Mouse (Mus musculus) right cerebral cortex, postnatal 14 days (tissue): ENCODE measurements around the gene Boll.
"Not testable (repeated sequence)": the region's sequence is repeated elsewhere in the genome, so short reads cannot be mapped to it uniquely, and the experiment has no call there.

Source experiments
- DNase-seq: peaks from one replicate; pipeline ENCODE4 v3.0.0; 2022

The Boll gene

DNA sequence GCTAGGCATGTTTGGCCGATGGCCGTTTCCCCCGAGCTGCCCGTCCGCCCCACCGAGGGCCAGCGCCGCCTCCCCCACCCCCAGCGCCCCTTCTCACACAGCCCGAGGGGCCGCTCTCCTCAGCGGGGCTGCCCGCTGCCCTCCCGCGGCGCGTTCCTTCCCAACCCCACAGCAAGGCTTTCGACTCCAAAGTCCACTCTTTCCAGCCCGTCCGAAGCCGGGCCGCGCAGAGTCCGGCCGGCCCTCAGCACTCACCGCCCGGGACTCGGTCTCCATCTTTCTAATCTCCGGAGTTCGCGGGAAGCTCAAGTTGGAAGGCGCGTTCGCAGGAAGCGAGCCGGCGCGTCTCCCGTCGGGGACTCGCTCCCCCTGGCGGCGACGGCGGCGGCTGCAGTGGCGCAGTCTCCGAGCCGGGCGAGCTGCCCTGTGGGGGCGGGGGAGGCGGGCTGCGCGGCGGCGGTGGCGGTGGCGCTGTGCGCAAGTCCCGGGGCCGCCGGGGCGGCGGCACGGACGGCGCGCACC lies at the start of gene Boll:
Boll (minus strand) TSS at position 426 of the 522 bp plus-strand sequence.
- DNase-seq: peak; percentile 64

DNA sequence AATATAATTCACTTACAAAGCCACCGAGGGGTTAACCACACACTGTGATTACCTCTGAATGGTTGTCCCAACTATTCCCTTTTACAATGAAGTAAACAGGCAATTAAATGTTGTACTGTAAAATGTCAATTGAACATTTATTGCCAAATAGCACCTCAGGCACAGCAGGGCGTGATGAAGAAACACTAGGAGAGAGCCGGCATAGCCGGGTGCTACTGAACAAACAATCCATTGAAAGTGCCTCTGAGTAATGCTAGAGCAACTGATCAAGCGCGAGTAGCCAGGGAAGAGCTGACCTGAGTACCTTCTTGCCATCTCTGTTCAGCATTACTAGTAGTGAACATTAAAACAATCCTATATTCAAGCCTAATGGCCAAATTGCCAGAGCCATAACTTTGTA lies 49.3 kb upstream of the Boll start:
- DNase-seq: no peak

DNA sequence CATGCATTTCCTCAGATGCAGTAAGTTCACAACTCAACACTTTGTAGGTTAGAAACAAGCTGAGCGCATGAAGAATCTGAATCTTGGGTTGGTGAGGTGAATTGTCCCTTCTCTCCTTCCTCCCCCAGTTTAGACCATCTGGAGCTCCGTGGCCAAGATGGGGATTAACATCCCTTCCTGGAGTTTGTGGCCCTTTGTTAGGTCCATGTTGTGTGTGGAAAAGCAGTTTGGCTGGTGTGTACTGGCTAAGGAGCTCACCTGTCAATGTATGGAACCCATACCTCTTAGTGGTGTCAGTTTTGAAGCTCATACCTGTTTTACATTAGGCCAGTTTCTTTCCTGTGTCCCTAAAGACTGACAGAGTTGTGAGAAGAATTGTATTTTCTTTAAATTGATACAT lies 47.8 kb upstream of the Boll start:
- no peak for DNase-seq

DNA sequence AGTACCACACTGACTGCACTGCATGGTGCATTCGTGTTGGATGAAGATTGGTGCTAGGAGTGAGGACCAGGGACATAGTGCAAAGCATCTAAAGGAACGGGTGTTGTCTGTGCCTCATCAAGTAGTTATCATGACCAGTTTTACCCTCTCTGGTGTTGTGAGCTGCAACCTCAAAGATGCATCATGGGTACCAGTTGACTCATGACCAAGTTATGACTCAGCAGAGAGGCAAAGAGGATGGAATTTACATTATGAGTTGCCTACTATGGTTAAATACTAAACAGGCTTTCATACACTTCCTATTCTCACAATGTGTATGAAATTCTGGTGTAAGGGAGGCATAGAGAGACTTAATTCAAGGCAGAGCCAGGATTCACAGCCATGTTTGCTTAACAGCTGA lies 47.4 kb upstream of the Boll start:
- no peak for DNase-seq

DNA sequence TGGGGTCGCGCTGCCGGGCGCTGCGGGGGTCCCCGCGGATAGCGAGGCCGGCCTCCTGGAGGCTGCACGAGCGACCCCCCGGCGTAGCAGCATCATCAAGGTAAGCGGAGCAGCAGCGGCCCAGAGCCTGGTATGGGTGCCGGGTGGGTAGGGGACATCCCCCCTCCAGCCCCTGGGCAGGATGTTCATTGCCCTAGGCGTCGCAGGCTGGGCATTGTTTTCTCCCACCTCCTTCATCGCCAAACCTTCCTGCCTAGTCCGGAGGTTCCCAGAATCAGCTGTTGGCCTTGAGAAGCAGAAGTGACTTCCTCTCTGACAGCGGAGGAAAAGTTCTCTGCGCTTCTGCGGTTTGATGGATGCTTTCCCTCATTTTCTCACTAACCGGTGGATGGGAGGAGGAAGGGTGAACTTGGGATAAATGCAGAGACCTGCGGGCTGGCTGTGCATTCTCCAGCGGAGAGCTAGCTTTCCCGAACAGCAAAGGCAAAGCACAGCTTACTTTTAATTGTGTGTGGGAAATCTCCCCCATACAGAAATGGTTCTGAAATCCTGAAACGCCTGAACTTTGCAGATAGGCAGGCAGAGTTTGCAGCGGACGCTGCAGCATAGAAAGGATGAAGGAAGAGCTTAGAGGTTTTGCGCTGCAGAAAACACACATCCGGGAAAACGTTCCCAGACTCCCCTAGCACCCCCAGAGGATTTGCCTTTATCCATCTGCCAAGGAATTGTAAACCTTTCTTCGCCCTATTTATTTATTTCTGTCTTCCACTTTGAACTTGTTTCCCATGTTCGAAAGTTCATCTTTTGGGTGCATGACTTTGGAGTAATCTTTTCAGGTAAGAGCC lies 43.5 kb upstream of the Boll start:
- no peak for DNase-seq

DNA sequence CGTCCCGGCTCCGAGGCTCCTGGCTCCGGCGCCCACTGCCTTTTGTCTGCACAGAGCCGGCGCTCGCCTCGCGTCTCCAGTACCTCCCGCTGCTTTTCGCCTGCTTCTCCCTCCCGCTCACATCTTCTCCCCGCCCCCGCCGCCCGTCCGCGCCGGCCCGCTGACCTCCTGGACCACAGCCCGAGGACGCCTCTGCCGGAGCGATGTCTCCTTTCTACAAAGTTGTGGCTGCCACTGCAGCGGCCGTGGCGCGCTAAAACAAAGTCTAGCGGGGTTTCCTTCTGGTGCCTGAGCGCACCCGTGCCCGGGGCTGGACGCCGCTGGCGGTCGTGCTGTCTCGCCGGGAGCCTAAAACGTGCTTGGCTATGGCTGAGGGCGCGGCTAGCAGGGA lies 42.7 kb upstream of the Boll start:
- peak; percentile 69 for DNase-seq

DNA sequence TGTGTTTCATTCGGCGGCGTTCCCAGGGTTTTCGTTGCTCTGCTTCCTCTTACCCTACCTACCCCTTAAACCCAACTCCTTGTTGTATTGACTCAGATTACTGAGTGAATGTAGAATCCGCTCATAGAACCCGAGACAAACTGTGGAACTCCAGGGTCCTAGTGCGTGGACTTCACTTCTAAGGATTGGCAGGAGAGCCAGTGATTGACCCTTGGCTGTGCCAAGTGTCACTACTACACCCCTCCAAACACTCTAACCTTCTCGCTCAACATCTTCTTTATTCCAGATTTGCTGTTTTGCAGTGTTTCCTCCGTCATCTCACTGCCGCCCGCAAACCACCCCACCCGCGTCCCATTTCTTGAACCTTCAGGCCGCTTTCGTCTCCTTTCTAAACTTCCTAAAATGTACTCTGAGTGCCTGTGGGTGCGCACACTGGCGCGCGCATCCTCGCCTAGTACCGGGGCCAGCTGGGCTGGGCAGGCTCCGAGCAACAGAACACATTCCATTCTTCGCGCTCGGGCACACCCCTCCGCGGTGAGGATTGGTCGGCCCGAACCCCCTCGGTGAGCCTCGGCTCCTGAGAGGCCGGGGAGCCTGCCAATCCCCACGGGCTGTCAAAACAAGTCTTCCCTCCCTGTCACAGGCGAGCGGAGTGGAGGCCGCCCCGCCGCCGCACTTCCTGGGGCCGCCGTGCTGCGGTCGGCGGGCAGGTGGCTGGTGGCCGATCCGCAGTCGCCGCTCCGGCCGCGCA lies 42.2 kb upstream of the Boll start, which contains the start of gene Plcl1:
Plcl1 (plus strand) TSS at position 650 of the 751 bp plus-strand sequence.
- peak; percentile 97 for DNase-seq

DNA sequence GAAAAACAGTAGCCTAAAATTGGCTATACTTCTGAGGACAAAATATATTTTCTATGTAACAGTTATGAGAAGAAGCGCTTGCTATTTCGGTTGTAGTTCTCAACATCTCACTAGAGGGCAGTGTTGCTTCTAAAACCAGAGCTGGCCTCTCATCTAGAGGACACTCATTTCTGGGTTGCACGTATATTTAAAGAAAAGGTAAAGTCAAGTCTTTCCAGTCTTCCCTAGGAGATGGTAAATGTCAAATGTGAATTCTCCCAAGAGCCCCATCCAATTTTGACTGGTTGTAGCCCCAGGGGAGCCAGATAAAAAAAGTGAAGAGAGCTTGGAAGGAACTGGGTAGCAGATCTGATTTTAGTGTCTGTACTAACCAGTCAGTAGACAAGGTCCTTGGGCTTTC lies 41.2 kb upstream of the Boll start:
- DNase-seq: no peak

DNA sequence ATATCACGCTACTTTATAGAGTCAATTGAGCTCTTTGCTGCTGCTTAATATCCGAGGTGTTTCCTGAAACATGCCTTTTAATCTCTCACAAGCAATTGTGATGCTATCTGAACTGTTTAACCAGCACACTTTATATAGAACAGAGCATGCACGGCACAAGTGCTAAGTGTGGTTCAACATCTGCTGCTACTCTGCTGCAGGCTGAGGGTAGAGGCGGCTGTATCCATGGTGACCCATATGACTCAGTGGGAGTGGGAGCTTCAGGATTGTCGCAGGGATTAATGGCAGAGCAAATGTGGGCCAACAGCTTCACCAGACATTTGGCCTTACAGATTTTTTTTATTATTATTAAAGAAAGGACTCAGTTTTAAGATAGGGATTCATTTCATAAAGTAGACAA lies 36.6 kb upstream of the Boll start:
- no peak for DNase-seq

DNA sequence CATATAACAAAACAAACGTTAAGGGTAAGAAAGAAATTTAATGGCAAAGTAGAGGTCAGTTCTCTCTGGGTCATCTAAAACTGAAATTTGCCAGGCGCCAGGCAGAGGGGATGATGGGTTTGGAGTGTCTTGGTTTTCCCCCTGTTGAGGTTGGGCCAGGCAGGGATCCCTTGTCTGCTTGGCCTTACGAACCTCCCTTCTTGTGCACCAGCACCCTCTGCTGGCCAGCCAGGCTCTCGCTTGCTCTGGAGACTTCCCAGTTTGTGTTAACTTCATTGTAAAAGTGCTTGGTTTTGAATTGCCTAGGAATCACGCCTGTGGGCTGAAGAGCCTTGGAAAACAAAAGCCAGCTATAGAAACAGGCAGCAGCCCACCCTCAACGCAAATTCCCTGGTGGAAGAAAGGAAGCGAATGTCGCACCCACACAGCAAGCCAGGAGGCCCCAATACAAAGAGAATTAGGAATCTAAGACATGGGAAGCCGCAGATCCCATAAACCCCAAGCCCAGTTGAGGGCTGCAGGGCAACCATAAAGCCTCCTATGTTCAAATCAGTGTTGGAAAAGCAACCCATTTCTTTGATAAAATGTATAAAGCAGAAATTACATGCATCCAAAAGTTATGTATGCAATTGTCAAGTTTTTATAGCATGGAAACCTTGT lies 20.0 kb upstream of the Boll start:
- DNase-seq: peak; percentile 83

DNA sequence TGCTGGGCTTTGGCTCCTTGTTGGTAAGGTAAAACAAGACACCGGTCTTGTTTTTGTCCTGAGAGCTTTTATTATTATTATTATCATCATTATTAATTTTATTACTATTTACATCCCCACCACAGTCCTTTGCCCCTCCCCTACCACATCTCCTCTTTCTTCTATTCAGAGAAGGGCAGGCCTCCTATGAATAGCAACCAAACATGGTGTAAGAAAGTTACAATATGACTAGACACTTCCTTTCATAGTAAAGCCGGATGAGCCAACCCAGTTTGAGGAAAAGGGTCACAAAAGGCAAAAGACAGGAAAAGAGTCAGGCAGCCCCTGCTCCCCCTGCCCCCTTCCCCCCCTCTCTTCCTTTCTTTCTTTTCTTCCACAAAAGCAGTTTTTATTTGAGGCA lies 17.3 kb upstream of the Boll start:
- DNase-seq: no peak

DNA sequence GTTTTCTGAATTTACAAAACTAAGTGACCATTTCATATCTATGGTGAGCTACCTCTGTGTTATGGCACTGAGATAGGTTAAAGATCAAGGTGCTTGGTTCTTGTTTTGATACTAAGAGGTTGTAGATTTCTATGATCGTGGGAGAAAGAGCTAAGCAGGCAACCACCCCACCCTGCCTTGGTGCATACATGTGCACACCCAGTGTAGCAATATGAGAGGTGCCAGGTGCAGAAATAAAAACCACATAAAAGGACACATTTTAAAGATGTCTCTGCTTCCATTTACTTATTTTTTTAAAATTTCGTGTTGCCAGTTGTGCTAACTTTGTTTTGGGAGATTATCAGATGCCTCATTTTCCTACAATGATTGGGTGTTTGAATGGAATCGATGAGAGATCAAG lies 9.4 kb upstream of the Boll start:
- DNase-seq: no peak

DNA sequence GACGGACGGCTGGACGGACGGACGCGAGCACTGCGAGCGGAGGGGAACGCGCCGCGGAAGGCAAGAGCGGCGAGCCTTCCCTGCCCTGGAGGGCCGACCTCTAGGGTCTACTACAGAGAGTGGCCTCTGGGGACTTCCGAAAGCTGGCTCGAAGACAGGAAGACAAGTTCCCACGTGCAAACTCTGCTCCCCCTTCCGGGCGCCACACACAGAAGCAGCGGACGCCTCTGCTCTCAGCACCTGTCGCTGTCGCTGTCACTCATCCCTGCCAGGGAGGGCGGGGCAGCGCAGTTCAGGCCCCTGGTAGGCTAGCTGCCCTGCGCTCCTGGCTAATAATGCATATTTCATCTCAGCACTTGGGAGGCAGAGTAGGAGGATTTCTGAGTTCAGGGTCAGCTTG lies 317 bp upstream of the Boll start:
- no peak for DNase-seq

DNA sequence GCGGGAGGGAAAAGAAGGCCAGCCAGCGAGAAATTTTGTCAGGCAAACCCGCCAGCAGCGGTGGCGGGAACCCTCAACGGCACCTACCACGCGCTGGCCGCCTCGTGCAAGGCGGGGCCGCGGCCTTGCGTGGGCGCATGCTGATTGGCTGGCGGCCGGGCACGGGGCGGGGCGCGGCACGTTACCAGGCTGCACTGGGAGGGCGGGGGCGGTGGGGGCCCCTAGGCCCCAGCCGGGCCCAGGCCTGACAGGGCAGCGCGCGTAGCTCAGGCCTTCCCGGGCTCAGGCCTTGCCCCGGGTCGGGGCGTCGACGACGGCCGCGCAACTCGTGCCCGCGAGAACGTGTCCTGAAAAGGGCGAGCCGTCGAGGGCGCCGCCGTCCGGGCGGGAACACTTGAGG lies 635 bp downstream of the Boll start:
- DNase-seq: no peak

DNA sequence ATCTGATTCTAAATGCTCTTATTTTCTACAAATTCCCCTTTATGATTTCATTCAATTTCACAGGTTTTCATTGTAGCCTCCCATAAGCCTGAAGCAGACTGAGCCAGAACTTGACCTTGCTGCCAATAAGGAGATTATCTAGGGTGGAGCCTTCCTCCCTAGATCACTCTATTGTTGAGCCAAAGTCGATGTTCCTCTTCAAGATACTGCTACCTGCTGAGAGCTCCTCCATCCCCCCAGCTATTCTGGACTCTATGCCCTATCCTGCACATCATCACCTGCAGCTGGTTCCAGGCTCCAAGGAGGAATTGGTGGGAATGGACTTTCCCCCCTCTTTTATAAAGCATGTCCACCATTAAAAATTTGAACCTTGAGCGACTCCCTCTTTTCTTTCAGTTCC lies 11.4 kb downstream of the Boll start:
- DNase-seq: not testable (repeated sequence)

DNA sequence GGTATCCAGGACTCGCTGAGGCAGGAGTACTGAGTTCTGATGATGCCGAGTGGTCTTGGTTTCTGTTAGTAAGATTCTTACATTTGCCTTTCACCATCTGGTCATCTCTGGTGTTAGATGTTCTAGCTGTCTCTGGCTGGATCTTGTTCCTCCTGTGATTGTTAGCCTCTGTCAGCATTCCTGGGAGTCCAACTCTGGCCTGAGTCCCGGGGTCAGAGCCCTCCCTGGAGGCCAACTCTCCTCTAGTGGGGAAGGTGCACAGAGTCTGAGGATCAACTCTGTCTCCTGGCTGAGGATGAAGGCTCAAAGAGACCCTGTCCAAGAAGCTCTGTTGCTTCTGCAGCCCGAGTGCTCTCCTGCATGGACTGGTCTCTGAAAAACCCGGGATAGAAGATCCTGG lies 37.8 kb downstream of the Boll start:
- not testable (repeated sequence) for DNase-seq

DNA sequence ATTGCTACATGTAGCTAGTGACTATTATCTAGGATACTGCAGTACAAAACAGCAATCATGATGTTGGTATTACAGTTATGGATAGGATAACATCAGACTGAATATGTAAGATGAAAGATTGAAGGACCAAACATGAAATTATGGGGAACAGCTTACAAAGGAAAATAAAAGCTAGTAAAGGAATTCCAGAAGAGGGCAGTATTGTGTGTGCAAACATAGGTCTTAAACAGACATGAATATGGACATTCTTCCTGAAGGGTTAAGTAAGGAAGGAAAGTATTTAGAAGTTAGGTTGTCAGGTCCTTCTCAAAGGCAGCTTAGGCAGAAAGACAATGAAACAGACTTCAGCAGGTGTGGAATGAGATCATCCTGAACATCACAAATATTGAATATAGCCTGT lies 62.2 kb downstream of the Boll start:
- no peak for DNase-seq

DNA sequence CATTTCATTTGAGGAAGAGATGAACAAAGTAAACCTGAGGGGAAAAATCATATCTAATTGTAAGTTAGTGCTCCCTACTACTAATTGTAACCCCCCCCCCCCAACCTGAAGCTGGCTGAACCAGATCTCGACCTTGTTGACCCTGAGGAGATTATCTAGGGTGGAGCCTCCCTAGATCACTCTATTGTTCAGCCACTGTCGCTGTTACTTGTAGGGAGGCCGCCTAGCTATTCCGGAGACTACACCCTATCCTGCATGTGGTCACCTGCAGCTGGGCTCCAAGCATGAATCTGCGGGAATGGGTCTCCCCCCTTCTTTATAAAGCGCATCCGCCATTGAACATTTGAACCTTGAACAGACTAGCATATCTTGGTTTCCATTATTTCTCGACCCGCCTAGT lies 84.2 kb downstream of the Boll start:
- no peak for DNase-seq

DNA sequence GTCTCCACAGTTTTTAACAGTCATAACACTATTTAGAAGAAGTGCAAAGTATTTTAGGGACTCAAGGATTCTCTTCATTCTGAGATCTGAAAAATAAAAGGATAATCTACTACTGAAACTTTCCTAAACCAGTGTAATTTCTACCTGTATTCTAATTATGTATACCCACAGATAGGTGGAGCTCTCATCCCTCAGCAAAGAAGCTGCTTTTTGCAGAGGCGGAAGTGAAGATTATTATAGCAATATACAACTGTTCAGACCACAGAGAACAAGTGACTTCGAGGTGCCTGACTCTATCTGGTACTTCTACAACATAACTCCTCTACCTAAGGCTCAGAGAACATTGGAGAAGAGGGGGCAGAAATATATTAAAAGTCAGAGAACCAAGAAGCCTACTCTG lies 97.8 kb downstream of the Boll start:
- DNase-seq: no peak

DNA sequence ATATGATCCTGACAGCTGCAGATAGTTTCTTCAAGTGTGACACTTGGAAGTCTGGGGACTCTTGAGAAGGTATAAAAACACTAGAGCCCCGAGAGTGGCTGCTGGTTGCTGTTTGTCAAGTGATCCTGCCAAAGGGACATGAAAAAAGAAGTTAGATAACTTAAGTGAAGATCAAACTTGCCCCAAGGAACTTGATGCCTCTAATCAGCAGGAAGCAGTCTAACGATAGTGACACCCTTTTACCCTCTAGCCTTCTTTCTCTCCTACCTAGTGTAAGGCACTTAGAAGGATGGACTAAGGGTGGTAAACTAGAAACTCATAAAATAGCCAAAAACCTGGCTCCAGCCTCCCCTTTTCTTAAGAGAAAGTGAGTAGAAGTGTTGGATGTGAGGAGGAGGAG lies 98.9 kb downstream of the Boll start:
- DNase-seq: no peak

DNA sequence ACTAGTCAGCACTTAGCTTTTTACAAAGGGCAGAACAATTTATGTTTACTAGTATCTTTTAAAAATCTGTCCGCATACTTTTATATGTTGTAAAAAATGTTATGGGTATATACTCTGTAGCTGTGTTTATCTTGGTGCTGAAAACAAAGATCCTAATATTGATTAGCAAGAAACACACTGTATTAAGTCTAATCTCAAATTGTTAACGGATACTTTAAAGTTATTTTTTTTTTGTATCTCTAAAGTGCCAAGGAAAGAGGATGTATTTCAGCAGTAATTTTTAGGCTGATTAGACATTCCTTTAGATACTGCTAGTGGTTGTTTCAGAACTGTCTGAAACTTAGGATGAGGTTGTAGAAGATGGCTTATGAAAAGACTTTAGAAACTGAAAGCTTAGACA lies 116.9 kb downstream of the Boll start:
- DNase-seq: no peak

DNA sequence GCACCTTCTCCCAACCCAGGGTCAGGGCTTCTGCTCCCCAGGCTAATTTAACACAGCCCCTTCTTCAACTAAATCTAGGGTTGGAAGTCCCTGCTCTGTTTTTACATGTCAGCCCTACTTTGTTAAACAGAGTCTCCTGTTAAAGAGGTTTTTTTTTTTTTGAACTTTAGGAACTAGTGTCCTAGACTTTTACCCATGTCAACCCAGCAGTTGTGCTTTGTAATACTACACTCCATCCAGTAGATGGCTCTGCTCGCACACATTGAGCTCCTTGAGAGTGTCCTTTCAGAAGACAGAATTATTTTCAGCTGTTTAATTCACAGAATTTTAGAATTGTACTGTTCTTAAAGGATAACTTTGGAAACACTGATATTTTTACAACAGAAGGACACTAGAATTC lies 124.0 kb downstream of the Boll start:
- no peak for DNase-seq

DNA sequence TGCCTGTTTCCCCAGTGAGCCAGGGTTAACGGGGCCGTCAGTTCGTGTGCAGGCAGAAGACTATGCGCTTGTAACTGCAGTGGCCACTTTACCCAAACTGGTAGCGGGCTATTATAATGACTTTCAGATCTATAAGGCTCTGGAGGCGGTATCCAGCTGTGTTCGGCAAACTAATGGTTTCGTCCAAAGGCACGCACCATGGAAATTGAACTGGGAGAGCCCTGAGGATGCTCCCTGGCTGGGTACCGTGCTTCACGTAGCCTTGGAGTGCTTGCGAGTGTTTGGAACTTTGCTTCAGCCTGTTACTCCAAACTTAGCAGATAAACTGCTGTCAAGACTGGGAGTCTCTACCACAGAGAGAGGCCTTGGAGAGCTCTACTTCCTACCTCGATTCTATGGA lies 124.8 kb downstream of the Boll start:
- DNase-seq: no peak
